Mouse (Mus musculus) lung, postnatal 0 days (tissue): ENCODE measurements around the gene Myo16.

Experiments used
- CTCF ChIP-seq: IDR thresholded peaks from 2 replicates; pipeline ENCODE4 v1.5.1; 2016; ENCODE audit warnings: antibody characterized with exemption, mild to moderate bottlenecking
- EP300 ChIP-seq: IDR thresholded peaks from 2 replicates; pipeline ENCODE4 v1.6.1; 2016; ENCODE audit warnings: antibody characterized with exemption, mild to moderate bottlenecking, control low read depth

DNA sequence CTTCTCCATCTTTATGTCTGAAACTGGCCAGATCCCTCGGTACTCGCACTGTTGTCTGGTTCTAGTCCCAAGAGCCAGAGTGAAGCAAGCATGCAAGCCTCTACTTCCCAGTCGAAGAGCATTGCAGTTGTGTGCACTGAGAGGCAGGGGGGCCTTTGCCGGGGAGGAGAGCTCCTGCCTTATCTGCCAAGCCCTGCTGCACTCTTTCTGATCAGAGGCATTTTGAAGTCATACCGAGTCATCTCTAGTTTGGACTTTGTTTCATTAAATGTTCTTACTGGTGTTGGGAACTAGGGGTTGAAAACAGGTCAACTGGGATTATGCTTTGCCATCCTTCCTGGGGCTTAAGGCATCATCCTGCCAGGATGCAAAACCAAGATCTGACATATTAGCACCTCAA lies 445.2 kb downstream of the Myo16 start:
- no peak for TF ChIP-seq CTCF
- TF ChIP-seq EP300, result no peak
